In genomic region chr16:51690861-51691260, GRCm38 (mm10) we compare ENCODE assay signal across 25 mouse cellular contexts.
A peak's percentile ranks its signal among the peaks of the same experiment; 100 is the strongest.
DNase-seq lines count a peak whose midpoint lies in the region; ATAC-seq and TF ChIP-seq lines count a peak whose summit lies in the region.
"Had no signal": no experiment of that assay in that cellular context is flagged by ENCODE, and none has a peak within 500 bp of the region (broad histone marks: within the 10 kb centered on the region; RNA-seq: fewer than 3 reads in every experiment).

No protein-coding gene starts in this region.

- H3K27me3 ChIP-seq in liver, adult 2 months (ENCODE audit: control insufficient read depth, insufficient read depth, low read length): no peaks in the 10 kb centered on the region
- H3K27me3 ChIP-seq in liver, postnatal 0 days (ENCODE audit: insufficient read depth, low read length): no peaks in the 10 kb centered on the region
- H3K27me3 ChIP-seq: embryonic facial prominence, embryonic 15.5 days; forebrain, embryonic 15.5 days; megakaryocyte, embryonic 14.5 days; midbrain, embryonic 13.5 days; neural tube, embryonic 12.5 days had no signal

- H3K4me3 ChIP-seq in liver, adult 2 months (ENCODE audit: insufficient read depth, low read depth, low read length): no peak overlapping the region
- no peak overlapping the region for H3K4me3 ChIP-seq in liver, postnatal 0 days (ENCODE audit: low read depth, low read length)
- H3K4me3 ChIP-seq: embryonic facial prominence, embryonic 15.5 days; forebrain, embryonic 15.5 days; hindbrain, embryonic 10.5 days; megakaryocyte, embryonic 14.5 days; midbrain, embryonic 13.5 days; neural tube, embryonic 12.5 days had no signal

- no peaks in the 10 kb centered on the region for H3K36me3 ChIP-seq in liver, adult 2 months (ENCODE audit: control insufficient read depth, insufficient read depth, low read length)
- no peaks in the 10 kb centered on the region for H3K36me3 ChIP-seq in liver, postnatal 0 days (replicated peaks; ENCODE audit: insufficient read depth, low read length)
- H3K36me3 ChIP-seq: embryonic facial prominence, embryonic 15.5 days; forebrain, embryonic 15.5 days; hindbrain, embryonic 10.5 days; midbrain, embryonic 13.5 days; neural tube, embryonic 12.5 days had no signal

- 90% methylated on average over 3 of the region's 3 CpGs for WGBS in liver, adult 2 months
- WGBS in liver, postnatal 0 days (ENCODE audit: insufficient replicate concordance): 89% methylated on average over 3 of the region's 3 CpGs

- intact Hi-C loops in gastrocnemius, postnatal 36 days (cut with DNase I): no loop called here

- no peak overlapping the region for H3K27ac ChIP-seq in liver, adult 2 months (replicated peaks; ENCODE audit: insufficient read depth, low read depth, low read length)
- H3K27ac ChIP-seq in liver, postnatal 0 days (ENCODE audit: low read depth): no peak overlapping the region
- H3K27ac ChIP-seq: embryonic facial prominence, embryonic 15.5 days; forebrain, embryonic 15.5 days; hindbrain, embryonic 10.5 days; kidney, postnatal 0 days; midbrain, embryonic 13.5 days; neural tube, embryonic 12.5 days had no signal

- no peak overlapping the region for H3K9ac ChIP-seq in liver, adult 2 months (ENCODE audit: low read depth, low read length)
- H3K9ac ChIP-seq in liver, postnatal 0 days (replicated peaks): no peak overlapping the region
- H3K9ac ChIP-seq: embryonic facial prominence, embryonic 15.5 days; forebrain, embryonic 15.5 days; midbrain, embryonic 13.5 days; neural tube, embryonic 12.5 days had no signal

- no peaks in the 10 kb centered on the region for H3K4me1 ChIP-seq in liver, adult 2 months (ENCODE audit: control insufficient read depth, insufficient read depth, low read length)
- H3K4me1 ChIP-seq in liver, postnatal 0 days (ENCODE audit: insufficient read depth): no peaks in the 10 kb centered on the region
- H3K4me1 ChIP-seq: embryonic facial prominence, embryonic 15.5 days; forebrain, embryonic 15.5 days; hindbrain, embryonic 10.5 days; megakaryocyte, embryonic 14.5 days; midbrain, embryonic 13.5 days; neural tube, embryonic 12.5 days had no signal

- DNase-seq in liver, adult 2 months (ENCODE audit: extremely low read depth, low read depth, low spot score): peak; percentile 4
- DNase-seq in liver, postnatal 0 days: no peak
- peak; percentile 8 for DNase-seq in thymus, postnatal 14 days
- no peak for DNase-seq in MN1 (ENCODE audit: low spot score)
- DNase-seq in gastrocnemius, postnatal 36 days: no peak
- DNase-seq: adrenal gland, postnatal 25 days; cerebellum, adult 9-10 months; kidney, adult 2 months; lung, adult 18-20 months; lung, postnatal 14 days; retina, postnatal 1 day; right cerebral cortex, postnatal 25 days; spleen, adult 18-20 months had no signal

- no peaks in the 10 kb centered on the region for H3K9me3 ChIP-seq in liver, postnatal 0 days (ENCODE audit: low read length)
- H3K9me3 ChIP-seq: embryonic facial prominence, embryonic 15.5 days; forebrain, embryonic 15.5 days; hindbrain, embryonic 10.5 days; midbrain, embryonic 13.5 days; neural tube, embryonic 12.5 days had no signal

- ATAC-seq in liver, postnatal 0 days: no peak
- ATAC-seq in CD4-positive, CD25-positive, alpha-beta regulatory T cell, adult 4 months: peak; percentile 89
- peak; percentile 92 for ATAC-seq in inflammation-experienced regulatory T-cells, adult 6 months
- ATAC-seq: forebrain, embryonic 15.5 days; hindbrain, embryonic 16.5 days; midbrain, embryonic 13.5 days had no signal

- TF ChIP-seq POLR2A in liver, adult 2 months (IDR thresholded peaks at IDR 0.05; ENCODE audit: extremely low read depth, insufficient read depth, low read length): no peak

- TF ChIP-seq CTCF in liver, adult 2 months (IDR thresholded peaks at IDR 0.05; ENCODE audit: low read depth, low read length): no peak
- no peak for TF ChIP-seq CTCF in liver, postnatal 0 days (IDR thresholded peaks at IDR 0.05; ENCODE audit: low read depth)

- H3K4me2 ChIP-seq in liver, postnatal 0 days (ENCODE audit: low read depth, low read length): no peak overlapping the region
- H3K4me2 ChIP-seq: embryonic facial prominence, embryonic 15.5 days; forebrain, embryonic 15.5 days; heart, embryonic 11.5 days; liver, embryonic 11.5 days; midbrain, embryonic 13.5 days; neural tube, embryonic 12.5 days had no signal

- H3K79me2 ChIP-seq in liver, adult 2 months (ENCODE audit: control insufficient read depth, insufficient read depth, low read length): no peaks in the 10 kb centered on the region

- TF ChIP-seq EP300 in liver, postnatal 0 days (IDR thresholded peaks at IDR 0.05; ENCODE audit: low read depth): no peak

Comparison
In these comparisons a context has a peak if more than half of its experiments do, and no peak if none do; other contexts are left out.
1. DNase-seq: peak in liver, adult 2 months (single experiment) and thymus, postnatal 14 days (single experiment); none in liver, postnatal 0 days (single experiment), MN1 (single experiment) and gastrocnemius, postnatal 36 days (0 of 2).